13 mouse cellular contexts compared by ENCODE assay signal in genomic region chr16:31023803-31024202, GRCm38 (mm10).
"Had no signal": no experiment of that assay in that cellular context is flagged by ENCODE, and none has a peak within 500 bp of the region (broad histone marks: within the 10 kb centered on the region; RNA-seq: fewer than 3 reads in every experiment).

No protein-coding gene starts in this region.

- H3K36me3 ChIP-seq: kidney, embryonic 15.5 days; limb, embryonic 13.5 days; neural tube, embryonic 15.5 days had no signal

- DNase-seq: kidney, adult 18-20 months; kidney, postnatal 14 days; left cerebral cortex, postnatal 4 days; lung, adult 18-20 months; lung, postnatal 36 days; right cerebral cortex, adult 18-20 months; right cerebral cortex, postnatal 25 days; thymus, postnatal 36 days had no signal

- H3K4me2 ChIP-seq: kidney, embryonic 15.5 days; limb, embryonic 13.5 days; neural tube, embryonic 15.5 days had no signal

- H3K9me3 ChIP-seq: kidney, embryonic 15.5 days; limb, embryonic 13.5 days; neural tube, embryonic 15.5 days had no signal

- H3K27me3 ChIP-seq: kidney, embryonic 15.5 days; limb, embryonic 13.5 days; neural tube, embryonic 15.5 days had no signal

- H3K27ac ChIP-seq: kidney, embryonic 15.5 days; limb, embryonic 13.5 days; liver, embryonic 14.5 days; neural tube, embryonic 15.5 days had no signal

- H3K9ac ChIP-seq: kidney, embryonic 15.5 days; limb, embryonic 13.5 days; liver, embryonic 14.5 days; neural tube, embryonic 15.5 days had no signal

- H3K4me3 ChIP-seq: kidney, embryonic 15.5 days; limb, embryonic 13.5 days; myocyte; neural tube, embryonic 15.5 days had no signal
